Mouse (Mus musculus): ENCODE data around the gene Fhl1. TPM values are rescaled to one million over a fixed set of nuclear protein-coding genes. Genes with fewer than 3 reads are reported as not detected.

Fhl1 gene
- polyA plus RNA-seq, 1 experiment from 2014 or later: 19.7 TPM

DNA sequence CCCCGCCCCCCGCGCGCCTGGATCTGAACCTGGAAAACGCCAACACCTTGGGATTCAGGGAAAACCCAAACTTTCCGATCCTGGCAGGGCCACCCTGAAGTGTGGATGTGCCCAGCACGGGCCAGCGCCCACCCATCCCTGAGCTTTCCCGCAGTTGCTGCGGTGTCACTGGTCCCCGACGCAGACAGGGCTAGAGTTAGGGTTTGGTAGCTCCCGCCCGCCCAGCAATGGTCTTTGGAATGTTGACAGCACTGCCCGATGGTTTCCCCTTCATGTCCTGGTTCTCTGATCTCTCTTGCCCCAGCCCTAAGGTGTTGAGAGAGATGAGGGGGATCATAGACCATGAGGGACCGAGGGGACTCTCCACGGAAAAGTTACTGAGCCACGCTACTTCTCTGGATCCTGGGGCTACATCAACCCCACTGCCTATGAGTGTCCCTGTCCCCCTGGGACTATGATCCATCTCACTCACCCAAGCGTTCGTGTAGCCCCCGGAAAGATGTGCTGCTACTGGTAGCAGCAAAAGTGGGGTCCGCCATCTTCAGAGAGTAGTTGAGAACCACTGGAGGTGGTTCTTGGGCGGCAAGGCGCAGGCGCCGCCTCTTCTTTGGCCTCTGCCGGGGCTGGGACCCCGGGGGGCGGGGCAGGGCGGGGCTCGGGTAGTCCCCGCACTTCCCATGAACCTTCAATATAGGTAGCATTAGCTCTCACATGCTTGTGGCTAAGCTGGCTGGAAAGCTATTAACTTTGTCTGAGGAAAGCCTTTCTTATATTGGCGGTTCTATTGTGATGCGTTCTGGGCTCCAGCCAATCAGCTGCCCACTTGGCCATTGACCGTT, 90.4 kb downstream of the Fhl1 start, which contains the start of gene Map7d3:
Gene Map7d3 (minus strand): TSS at position 562 of the 839 bp plus-strand sequence.
- WGBS: 17% methylated on average over 35 of the region's 35 CpGs
- Histone ChIP-seq H3K27ac (ENCODE audit: low read depth, low read length) (no peak within 1 kb of the TSS), H3K27me3 (replicated peaks; ENCODE audit: control insufficient read depth, insufficient read depth, low read length) (no peaks in the 10 kb centered on the region), H3K9me3 (ENCODE audit: control insufficient read depth, low read length) (no peaks in the 10 kb centered on the region), H3K4me2 (peak within 1 kb of the TSS; percentile 57), H3K36me3 (ENCODE audit: control insufficient read depth, insufficient read depth, low read length) (no peaks in the 10 kb centered on the region), H3K4me1 (replicated peaks; ENCODE audit: control insufficient read depth, insufficient read depth, low read length) (no peaks in the 10 kb centered on the region), H3K4me3 (ENCODE audit: low read depth, low read length) (peak within 1 kb of the TSS; percentile 54), H3K9ac (ENCODE audit: low read depth, low read length) (peak within 1 kb of the TSS; percentile 20; the same call in 1 of the 2 replicates)
- peak; percentile 37 for DNase-seq (ENCODE audit: low spot score)
- peak; percentile 79 for ATAC-seq (replicated peaks; ENCODE audit: low FRiP score)

DNA sequence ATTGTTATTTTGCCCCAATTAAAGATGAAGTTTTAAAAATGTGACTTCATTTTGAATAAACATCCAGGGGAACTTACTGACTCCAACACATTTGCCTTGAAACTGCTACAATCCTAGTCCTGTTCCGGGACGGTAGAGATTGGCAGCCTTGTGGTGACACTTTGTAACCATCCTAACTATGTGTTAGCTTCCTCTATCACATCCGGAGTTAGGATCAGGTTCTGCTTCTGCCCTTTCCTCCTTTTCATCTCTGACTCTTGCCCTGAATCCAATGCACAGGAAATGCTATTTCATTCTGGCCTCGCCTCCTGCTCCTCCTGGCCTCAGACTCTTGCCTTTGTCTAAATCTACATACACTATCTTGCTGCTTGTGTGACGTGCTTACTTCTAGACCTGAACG, 95.9 kb downstream of the Fhl1 start:
- no peaks in the 10 kb centered on the region for H3K36me3 ChIP-seq (ENCODE audit: control insufficient read depth, insufficient read depth, low read length)
- no peak overlapping the region for H3K4me3 ChIP-seq (ENCODE audit: low read depth, low read length)
- H3K4me2 ChIP-seq: no peak overlapping the region
- DNase-seq (ENCODE audit: low spot score) (no peak), ATAC-seq (replicated peaks; ENCODE audit: low FRiP score) (no peak)
- no peaks in the 10 kb centered on the region for H3K9me3 ChIP-seq (ENCODE audit: control insufficient read depth, low read length)
- no peaks in the 10 kb centered on the region for H3K27me3 ChIP-seq (replicated peaks; ENCODE audit: control insufficient read depth, insufficient read depth, low read length)
- H3K27ac ChIP-seq (ENCODE audit: low read depth, low read length): no peak overlapping the region
- H3K9ac ChIP-seq (ENCODE audit: low read depth, low read length): no peak overlapping the region
- 53% methylated on average over 6 of the region's 6 CpGs for WGBS
- no peaks in the 10 kb centered on the region for H3K4me1 ChIP-seq (replicated peaks; ENCODE audit: control insufficient read depth, insufficient read depth, low read length)

DNA sequence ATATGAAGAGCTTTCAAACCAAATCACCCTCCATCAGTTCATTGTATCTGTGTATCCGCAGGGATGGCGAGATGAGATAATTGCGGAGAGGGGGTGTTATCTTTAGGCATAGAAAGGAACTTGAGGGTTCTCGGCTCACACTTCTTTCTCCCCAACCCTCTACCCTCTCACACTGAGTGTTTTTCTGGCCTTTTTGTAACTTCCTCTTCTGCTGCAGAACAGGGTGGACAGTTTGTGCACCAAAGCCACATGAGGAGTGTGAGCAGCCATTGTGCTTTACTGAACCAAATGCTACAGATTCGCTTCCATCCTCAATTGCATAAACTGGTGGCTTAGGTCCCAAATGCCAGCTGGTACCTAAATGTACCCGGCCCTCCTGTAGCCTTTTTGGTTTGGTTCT, 104.3 kb downstream of the Fhl1 start:
- H3K9ac ChIP-seq (ENCODE audit: low read depth, low read length): no peak overlapping the region
- H3K4me1 ChIP-seq (replicated peaks; ENCODE audit: control insufficient read depth, insufficient read depth, low read length): no peaks in the 10 kb centered on the region
- no peaks in the 10 kb centered on the region for H3K36me3 ChIP-seq (ENCODE audit: control insufficient read depth, insufficient read depth, low read length)
- no peaks in the 10 kb centered on the region for H3K27me3 ChIP-seq (replicated peaks; ENCODE audit: control insufficient read depth, insufficient read depth, low read length)
- H3K4me2 ChIP-seq: no peak overlapping the region
- DNase-seq (ENCODE audit: low spot score) (no peak), ATAC-seq (replicated peaks; ENCODE audit: low FRiP score) (no peak)
- no peak overlapping the region for H3K4me3 ChIP-seq (ENCODE audit: low read depth, low read length)
- no peaks in the 10 kb centered on the region for H3K9me3 ChIP-seq (ENCODE audit: control insufficient read depth, low read length)
- H3K27ac ChIP-seq (ENCODE audit: low read depth, low read length): no peak overlapping the region
- WGBS: 63% methylated on average over 6 of the region's 6 CpGs

DNA sequence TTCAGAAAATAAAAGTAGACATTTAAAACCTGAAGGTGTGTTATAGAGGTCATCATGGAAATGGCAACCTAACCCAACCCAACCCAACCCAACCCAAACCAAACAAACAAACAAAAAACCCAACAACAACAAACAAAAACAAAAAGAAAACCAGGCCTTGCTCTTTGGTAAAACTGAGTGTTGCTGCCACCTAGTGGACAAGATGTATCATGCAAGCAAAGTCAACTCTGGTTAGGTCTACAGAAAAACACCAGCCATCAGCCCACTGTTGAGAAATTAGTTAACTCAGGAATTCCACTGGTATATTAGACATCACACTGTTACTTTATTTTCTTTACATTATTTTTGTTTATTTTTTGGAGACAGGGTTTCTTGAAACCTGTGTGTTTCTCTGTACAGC, 107.8 kb downstream of the Fhl1 start:
- H3K4me1 ChIP-seq (replicated peaks; ENCODE audit: control insufficient read depth, insufficient read depth, low read length): no peaks in the 10 kb centered on the region
- no peak overlapping the region for H3K4me3 ChIP-seq (ENCODE audit: low read depth, low read length)
- no peak overlapping the region for H3K4me2 ChIP-seq
- no peak for ATAC-seq (replicated peaks; ENCODE audit: low FRiP score)
- H3K9ac ChIP-seq (ENCODE audit: low read depth, low read length): no peak overlapping the region
- H3K36me3 ChIP-seq (ENCODE audit: control insufficient read depth, insufficient read depth, low read length): no peaks in the 10 kb centered on the region
- H3K27ac ChIP-seq (ENCODE audit: low read depth, low read length): no peak overlapping the region
- no peaks in the 10 kb centered on the region for H3K27me3 ChIP-seq (replicated peaks; ENCODE audit: control insufficient read depth, insufficient read depth, low read length)
- DNase-seq (ENCODE audit: low spot score): no peak
- no peaks in the 10 kb centered on the region for H3K9me3 ChIP-seq (ENCODE audit: control insufficient read depth, low read length)

DNA sequence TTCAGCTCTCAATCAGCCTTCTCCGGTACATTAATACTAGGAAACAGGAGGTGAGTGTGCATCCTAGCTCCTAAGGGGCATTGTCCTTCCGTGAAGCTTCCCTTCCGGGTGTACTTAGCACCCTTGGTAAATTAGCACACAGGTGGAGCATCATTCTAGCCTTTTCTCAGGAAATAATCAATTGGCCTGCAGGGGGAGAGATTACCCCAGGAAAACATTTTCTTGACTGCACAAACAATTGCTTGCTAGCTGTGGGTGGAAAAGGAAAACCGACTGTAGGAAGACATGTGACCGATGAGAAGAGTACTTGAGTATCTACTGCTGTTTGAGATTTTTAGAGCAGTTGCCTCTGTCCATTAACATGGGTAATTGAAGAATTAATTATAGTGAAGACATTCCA, 109.7 kb downstream of the Fhl1 start:
- no peak for ATAC-seq (replicated peaks; ENCODE audit: low FRiP score)
- 79% methylated on average over 5 of the region's 5 CpGs for WGBS
- no peaks in the 10 kb centered on the region for H3K27me3 ChIP-seq (replicated peaks; ENCODE audit: control insufficient read depth, insufficient read depth, low read length)
- H3K4me3 ChIP-seq (ENCODE audit: low read depth, low read length): no peak overlapping the region
- H3K36me3 ChIP-seq (ENCODE audit: control insufficient read depth, insufficient read depth, low read length): no peaks in the 10 kb centered on the region
- H3K4me1 ChIP-seq (replicated peaks; ENCODE audit: control insufficient read depth, insufficient read depth, low read length): no peaks in the 10 kb centered on the region
- no peak overlapping the region for H3K9ac ChIP-seq (ENCODE audit: low read depth, low read length)
- no peak overlapping the region for H3K4me2 ChIP-seq
- no peak for DNase-seq (ENCODE audit: low spot score)
- H3K9me3 ChIP-seq (ENCODE audit: control insufficient read depth, low read length): no peaks in the 10 kb centered on the region
- no peak overlapping the region for H3K27ac ChIP-seq (ENCODE audit: low read depth, low read length)

Other genes starting within 250 kb of the Fhl1 start
- gene Gm10477, start 207.0 kb upstream of the Fhl1 start, polyA plus RNA-seq (2014; fragmentation: Nextera tagmentation; extraction: Ambion mirVana): not detected in 2 replicates
- gene Gm648, start 182.2 kb upstream of the Fhl1 start, polyA plus RNA-seq (2014; fragmentation: Nextera tagmentation; extraction: Ambion mirVana): not detected in 2 replicates
- 20.2 and 25.0 TPM in 2 replicates for gene Mmgt1, start 133.7 kb upstream of the Fhl1 start, polyA plus RNA-seq (2014; fragmentation: Nextera tagmentation; extraction: Ambion mirVana)
- 6.8 and 7.3 TPM in 2 replicates for gene Slc9a6, start 122.0 kb upstream of the Fhl1 start, polyA plus RNA-seq (2014; fragmentation: Nextera tagmentation; extraction: Ambion mirVana)
- 1.4 and 1.5 TPM in 2 replicates for gene Map7d3, start 90.5 kb downstream of the Fhl1 start, polyA plus RNA-seq (2014; fragmentation: Nextera tagmentation; extraction: Ambion mirVana)
- not detected in 2 replicates for gene Adgrg4, start 138.4 kb downstream of the Fhl1 start, polyA plus RNA-seq (2014; fragmentation: Nextera tagmentation; extraction: Ambion mirVana)

Measured in liver, embryonic 11.5 days (tissue).